Mouse (Mus musculus) spleen, embryonic (tissue): ENCODE results near the gene Pnkd.

ENCODE experiments used
- CTCF ChIA-PET: fragments of 350-600 bp; sonication (Branson Sonifier 250); formaldehyde crosslinking; loops from one replicate; lab custom pipeline; 2022; lab: Charles Lee

Pnkd gene

GRCm38 (mm10) chr1:74284543-74285160, at the start of gene Pnkd, which contains the start of gene Aamp:
Gene Pnkd, plus strand, starts transcription at chr1:74284930.
Gene Aamp, minus strand, starts transcription at chr1:74284738.
- CTCF ChIA-PET: interaction anchor here (0.7 to 1.2 kb wide), 2 partner anchors 78 to 164 kb away, joined by 6 to 7 read pairs; no protein-coding TSS in a partner anchor

GRCm38 (mm10) chr1:74235938-74236589, 48.7 kb upstream of the Pnkd start, which contains the start of gene Arpc2:
Gene Arpc2, plus strand, starts transcription at chr1:74236084.
- CTCF ChIA-PET: interaction anchor here (0.7 kb wide), 2 partner anchors 127 to 155 kb away, joined by 3 to 7 read pairs; partner anchors contain the start of gene Ctdsp1

DNA sequence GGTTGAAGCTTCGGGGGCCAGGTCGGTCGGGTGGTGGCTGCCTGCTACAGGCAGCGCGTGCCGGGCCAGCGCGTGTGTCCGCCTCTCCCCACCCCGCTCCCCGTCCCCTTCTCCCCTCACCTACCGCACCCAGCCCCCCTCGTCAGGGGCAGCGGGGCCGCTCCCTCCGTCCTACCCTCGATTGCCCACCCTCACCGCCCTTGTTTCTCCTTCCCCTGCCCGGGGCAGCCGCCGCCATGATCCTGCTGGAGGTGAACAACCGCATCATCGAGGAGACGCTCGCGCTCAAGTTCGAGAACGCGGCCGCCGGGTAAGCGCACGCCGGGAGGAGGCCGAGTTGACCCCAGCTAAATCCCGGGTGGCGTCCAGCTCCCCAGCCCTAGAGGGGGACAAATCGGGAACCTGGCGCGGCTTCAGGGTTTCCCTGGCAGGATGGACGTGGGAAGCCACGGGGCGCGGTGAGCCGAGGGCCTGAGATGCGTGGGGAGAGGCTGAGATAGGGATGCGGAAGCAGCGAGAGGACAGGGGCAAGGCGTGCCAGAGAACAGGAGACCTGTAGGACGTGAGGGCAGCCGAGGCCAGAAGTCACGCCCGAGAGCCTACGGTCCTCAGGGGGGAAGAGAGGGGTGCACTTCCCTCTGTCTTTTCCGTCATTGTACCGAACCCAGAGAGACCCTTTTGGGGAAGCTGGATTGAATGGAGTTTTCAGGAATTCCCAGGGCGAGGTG, 48.0 kb upstream of the Pnkd start:
- CTCF ChIA-PET: interaction anchor here (0.7 kb wide), 2 partner anchors 8 to 155 kb away, joined by 3 to 4 read pairs; partner anchors contain the start of gene Ctdsp1

GRCm38 (mm10) chr1:74237671-74238070, 47.1 kb upstream of the Pnkd start:
- CTCF ChIA-PET: no interaction called here

DNA sequence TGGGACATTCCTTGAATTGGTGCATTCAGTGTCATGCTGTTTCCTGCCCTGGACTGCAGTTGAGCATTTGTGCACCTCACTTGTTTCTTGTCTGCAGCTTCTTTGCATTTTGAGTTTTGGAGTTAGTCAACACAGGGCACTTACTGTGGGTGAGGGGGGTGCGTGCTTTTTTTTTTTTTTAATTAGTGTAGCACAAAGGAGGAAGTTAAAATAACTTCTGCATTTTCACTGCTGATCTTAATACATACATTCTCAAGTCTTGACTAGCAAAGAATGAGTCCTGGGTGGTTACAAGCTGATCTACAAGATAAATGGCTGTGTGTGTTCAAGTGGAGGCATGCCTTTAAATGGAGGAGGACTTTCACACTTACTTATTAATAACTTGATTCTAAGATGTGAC, 46.6 kb upstream of the Pnkd start:
- CTCF ChIA-PET: no interaction called here

- CTCF ChIA-PET: no interaction called here
Observed at GRCm38 (mm10) chr1:74239162-74239561, 45.6 kb upstream of the Pnkd start.

DNA sequence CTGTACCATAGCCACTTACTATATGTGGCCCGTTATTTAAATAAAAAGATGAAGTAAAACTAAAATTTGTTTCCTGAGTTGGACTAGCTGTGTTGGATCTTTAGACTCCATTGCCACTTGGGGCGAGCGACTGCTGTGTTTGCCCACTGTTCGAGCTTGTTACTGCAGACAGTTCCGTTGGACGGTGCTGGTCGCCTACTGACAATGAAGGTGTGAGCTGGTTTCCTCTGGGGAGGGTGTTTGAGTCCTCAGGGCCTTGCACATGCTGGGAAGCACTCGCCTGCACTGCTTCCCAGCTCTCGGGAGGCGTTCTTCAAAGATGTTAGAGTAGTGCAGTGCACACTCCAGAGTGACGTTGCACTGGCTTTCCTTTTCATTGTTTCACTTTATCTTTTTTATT, 45.1 kb upstream of the Pnkd start:
- CTCF ChIA-PET: interaction anchor here (0.6 kb wide), 1 partner anchor 38 kb away, joined by 3 read pairs; no protein-coding TSS in a partner anchor

DNA sequence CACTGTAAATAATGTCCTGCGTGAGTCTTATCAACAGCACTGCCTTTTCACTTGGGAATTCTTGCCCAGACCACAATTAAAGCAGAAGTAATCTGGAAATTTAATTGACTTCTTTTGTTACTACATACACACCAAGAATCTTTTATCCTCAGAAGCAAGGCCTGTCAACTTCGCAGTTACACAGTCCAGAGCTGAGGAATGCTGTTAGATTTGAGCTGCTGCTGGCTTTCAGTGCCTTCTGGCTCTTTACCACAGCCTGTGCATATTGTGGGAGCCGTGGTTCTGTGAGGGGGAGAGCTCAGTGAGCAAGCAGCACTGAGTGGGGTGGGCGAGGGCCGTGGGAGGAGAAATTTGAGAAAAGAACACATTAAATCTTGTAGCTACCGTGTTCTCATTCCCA, 44.4 kb upstream of the Pnkd start:
- CTCF ChIA-PET: interaction anchor here (0.6 kb wide), 1 partner anchor 38 kb away, joined by 3 read pairs; no protein-coding TSS in a partner anchor

GRCm38 (mm10) chr1:74240832-74241231, 43.9 kb upstream of the Pnkd start:
- CTCF ChIA-PET: no interaction called here

- CTCF ChIA-PET: interaction anchor here (1.5 kb wide), 1 partner anchor 39 kb away, joined by 4 read pairs; no protein-coding TSS in a partner anchor
Observed at GRCm38 (mm10) chr1:74245525-74245924, 39.2 kb upstream of the Pnkd start.

GRCm38 (mm10) chr1:74248799-74249198, 35.9 kb upstream of the Pnkd start:
- CTCF ChIA-PET: no interaction called here

DNA sequence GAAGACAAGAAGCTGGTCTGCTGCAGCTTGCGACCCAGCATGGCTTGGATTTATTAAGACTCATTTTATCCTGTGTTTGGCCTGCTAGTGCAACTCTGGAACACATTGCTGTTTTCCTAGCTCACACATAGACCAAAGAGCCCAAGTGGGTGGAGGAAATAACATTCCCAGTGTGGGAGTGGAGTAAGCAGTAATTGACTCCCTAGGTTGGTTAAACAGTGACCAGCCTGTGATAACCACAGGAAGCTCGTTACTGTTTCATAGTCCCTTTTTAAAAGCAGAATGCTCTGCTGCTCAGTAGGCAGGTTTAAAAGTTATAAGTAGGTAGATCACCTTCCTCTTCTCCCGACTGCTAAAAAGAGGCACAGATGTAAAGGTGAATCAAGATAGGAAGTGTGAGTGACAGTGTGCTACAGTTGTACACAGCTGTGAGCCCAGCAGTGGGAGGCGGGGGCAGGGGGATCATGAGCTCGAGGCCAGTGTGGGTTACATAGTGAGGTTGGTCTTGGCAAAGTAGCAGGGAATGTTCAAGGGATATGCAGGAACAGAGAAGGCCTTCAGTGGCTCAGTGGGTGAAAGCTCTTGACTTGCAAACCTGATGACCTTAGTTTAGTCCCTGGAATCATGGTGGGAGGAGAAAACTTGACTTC, 35.3 kb upstream of the Pnkd start:
- CTCF ChIA-PET: no interaction called here

DNA sequence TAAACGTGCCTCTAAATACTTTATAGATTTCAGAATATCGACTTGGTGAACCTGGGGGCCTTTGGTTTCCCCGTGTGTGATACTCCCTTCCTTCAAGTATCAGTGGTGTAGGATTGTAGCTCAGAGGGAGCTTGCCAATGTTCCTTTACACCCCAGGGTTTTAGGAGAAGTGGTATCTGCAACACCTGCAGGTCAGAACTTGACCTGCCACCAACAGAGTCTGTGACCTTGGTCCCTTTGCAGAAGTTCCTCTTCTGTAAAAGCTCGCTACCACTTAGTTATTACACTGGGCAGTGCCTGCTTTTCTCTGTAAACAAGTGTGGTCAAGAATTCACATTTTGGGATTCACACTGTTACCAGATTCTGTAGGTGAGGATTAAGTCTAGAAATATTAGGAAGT, 34.6 kb upstream of the Pnkd start:
- CTCF ChIA-PET: no interaction called here

DNA sequence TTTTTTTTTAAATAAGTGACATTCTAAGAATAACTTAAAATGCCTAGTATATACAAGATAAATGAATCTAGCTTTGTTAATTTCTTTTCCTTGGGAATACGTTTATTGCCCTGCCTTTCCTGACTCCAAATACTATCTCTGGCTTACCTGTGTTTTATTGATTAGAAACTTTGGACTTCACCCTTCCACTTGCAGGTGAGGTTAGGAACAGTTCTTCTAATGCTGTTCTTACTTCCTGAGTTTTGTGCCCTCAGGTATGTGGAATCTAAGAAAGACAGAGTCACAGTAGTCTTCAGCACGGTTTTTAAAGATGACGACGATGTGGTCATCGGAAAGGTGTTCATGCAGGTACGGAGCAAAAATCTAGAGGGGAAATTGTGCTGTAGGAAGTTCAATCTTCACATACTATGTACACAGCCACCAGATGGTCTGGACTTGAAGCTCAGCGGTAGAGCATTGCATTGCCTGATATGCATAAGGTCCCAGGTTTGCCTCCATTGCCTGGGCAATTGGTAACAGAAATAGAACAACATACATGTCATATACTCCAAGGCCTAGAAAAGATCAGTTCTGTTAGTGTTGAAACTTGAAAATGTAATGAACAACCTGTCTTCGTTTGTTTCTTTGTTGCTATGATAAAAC, 28.9 kb upstream of the Pnkd start:
- CTCF ChIA-PET: interaction anchor here (0.6 kb wide), 1 partner anchor 16 kb away, joined by 3 read pairs; no protein-coding TSS in a partner anchor

DNA sequence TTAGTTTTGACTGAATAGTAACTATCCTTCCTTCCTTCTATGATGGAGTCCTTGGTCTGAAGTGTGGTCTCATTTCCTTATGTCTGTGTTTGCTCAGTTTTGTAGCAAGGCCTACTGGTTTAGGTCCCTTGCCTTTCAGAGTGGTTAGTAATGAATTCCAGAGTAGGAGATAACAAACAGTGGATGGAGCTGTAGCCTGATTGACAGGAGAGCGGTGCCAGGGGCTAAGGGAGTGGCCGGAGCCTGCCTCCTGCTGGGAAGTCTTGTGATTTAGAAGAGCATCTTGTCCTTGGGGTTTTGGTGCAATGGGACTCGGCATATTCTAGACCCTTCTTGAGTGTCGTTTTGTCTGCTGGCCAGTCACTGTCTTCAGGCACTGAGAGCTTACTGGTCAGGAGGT, 27.9 kb upstream of the Pnkd start:
- CTCF ChIA-PET: no interaction called here

DNA sequence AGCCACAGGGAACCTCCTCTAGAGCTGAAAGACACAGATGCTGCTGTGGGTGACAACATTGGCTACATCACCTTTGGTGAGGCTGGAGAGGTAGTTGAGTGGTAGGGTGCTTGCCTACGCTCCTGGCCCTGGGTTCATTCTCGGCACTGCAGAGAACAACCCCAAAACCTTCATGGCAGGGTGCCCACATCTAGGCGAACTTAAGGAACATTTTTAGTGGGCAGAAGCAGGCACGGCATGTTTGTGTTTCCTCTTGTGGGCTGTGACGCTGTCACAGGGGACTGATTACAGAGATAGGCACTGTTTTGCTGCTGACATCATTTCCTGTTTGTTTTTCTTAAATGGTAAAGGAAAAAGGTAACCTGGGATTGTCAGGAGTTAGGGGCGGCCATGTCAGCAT, 22.2 kb upstream of the Pnkd start:
- CTCF ChIA-PET: no interaction called here

- CTCF ChIA-PET: no interaction called here
Observed at GRCm38 (mm10) chr1:74268750-74269149, 16.0 kb upstream of the Pnkd start.

DNA sequence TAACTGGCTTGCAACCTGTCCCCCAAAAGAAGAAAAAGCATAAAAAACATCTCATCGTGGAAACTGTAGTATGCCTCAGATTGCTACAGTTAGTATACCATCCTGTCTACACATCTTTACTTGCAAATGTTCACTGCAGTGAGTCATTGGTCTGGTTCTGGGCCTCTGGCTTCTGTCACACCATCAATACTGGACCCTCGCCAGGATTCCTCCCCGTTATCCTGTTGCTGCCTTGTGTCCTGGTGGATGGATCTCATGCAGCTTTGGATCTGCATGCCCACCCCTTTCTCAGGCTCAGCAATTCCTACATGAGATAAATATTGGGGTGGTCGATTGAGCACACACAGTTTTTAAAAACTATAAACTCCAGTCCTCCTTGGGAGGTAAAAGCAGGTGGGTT, 13.1 kb upstream of the Pnkd start:
- CTCF ChIA-PET: interaction anchor here (0.7 to 0.8 kb wide), 2 partner anchors 11 to 16 kb away, joined by 3 read pairs; no protein-coding TSS in a partner anchor

DNA sequence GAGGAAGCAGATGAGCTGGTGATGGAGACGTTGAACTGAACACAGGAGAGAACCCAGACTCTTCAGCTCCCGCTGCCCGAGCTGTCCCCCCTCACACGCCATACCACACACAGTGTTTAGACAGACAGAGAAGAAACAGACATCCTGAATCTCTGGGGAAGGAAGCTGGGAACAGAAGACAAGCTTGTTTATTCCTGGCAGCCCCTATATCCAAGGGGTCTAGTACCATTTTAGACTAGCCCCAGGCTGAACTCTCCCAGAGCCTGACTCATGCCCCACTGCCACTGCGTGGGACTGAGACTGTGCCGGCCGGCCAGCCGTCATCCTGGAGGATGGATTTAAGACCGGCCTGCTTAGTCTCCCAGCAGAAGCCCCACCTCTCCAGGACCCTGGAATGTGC, 9.7 kb upstream of the Pnkd start:
- CTCF ChIA-PET: no interaction called here

- CTCF ChIA-PET: no interaction called here
Observed at GRCm38 (mm10) chr1:74277041-74277440, 7.7 kb upstream of the Pnkd start.
